Mouse (Mus musculus) hindbrain, embryonic 16.5 days (tissue): ENCODE measurements around the gene Kcnmb1. TPM values are rescaled to one million over a fixed set of nuclear protein-coding genes. Genes with fewer than 3 reads are reported as not detected.
A peak's percentile ranks its signal among the peaks of the same experiment; 100 is the strongest.

Experiments
- ATAC-seq: fragments of 200-750 bp; cut with Nextera tagmentation; 2 replicates; pipeline ENCODE4 v1.8.0; 2017; ENCODE audit warnings: moderate TSS enrichment, moderate library complexity
- H3K27ac ChIP-seq: fragments of 300-500 bp; sonication (generic); 2 replicates; pipeline ENCODE4 v1.5.1; 2014; ENCODE audit warnings: low read depth, mild to moderate bottlenecking, control low read depth, low read length, moderate library complexity
- H3K27me3 ChIP-seq: fragments of 300-500 bp; sonication (generic); replicated peaks from 2 replicates; pipeline ENCODE4 v1.6.1; 2014; ENCODE audit warnings: low read length; ENCODE audit not compliant: control insufficient read depth, insufficient read depth
- H3K36me3 ChIP-seq: fragments of 300-500 bp; sonication (generic); 2 replicates; pipeline ENCODE4 v1.6.1; 2014; ENCODE audit warnings: mild to moderate bottlenecking, low read length, moderate library complexity, mixed read lengths; ENCODE audit not compliant: control insufficient read depth, insufficient read depth
- H3K4me1 ChIP-seq: fragments of 300-500 bp; sonication (generic); 2 replicates; pipeline ENCODE4 v1.6.1; 2014; ENCODE audit warnings: low read depth, low read length; ENCODE audit not compliant: control insufficient read depth, insufficient read depth
- H3K4me2 ChIP-seq: fragments of 300-500 bp; sonication (generic); 2 replicates; pipeline ENCODE4 v1.6.1; 2014; ENCODE audit warnings: mild to moderate bottlenecking, low read length, control low read depth, moderate library complexity
- H3K4me3 ChIP-seq: fragments of 300-500 bp; sonication (generic); 2 replicates; pipeline ENCODE4 v1.5.1; 2014; ENCODE audit warnings: mild to moderate bottlenecking, low read length, control low read depth, moderate library complexity
- H3K9ac ChIP-seq: fragments of 300-500 bp; sonication (generic); 2 replicates; pipeline ENCODE4 v1.6.1; 2014; ENCODE audit warnings: low read depth, mild to moderate bottlenecking, control low read depth, low read length, moderate library complexity
- H3K9me3 ChIP-seq: fragments of 300-500 bp; sonication (generic); 2 replicates; pipeline ENCODE4 v1.6.1; 2014; ENCODE audit warnings: mild to moderate bottlenecking, low read length, moderate library complexity; ENCODE audit not compliant: control insufficient read depth
- WGBS: fragments of 180-500 bp; shearing (Covaris S2); extraction: QIAGEN DNeasy Blood & Tissue Kit; methylation state at CpG from one replicate; pipeline ENCODE4 v1.1.7; 2014; 5-methylcytosine and 5-hydroxymethylcytosine counted together
- polyA plus RNA-seq: library from polyadenylated mRNA; unstranded; fragments of >200 nt; fragmentation: Nextera tagmentation; extraction: Ambion mirVana; gene quantifications from 2 replicates; pipeline ENCODE4 v1.2.1, GENCODE M21; 2015

Kcnmb1 gene
- polyA plus RNA-seq, 1 experiment from 2014 or later, result 0.20 TPM

DNA sequence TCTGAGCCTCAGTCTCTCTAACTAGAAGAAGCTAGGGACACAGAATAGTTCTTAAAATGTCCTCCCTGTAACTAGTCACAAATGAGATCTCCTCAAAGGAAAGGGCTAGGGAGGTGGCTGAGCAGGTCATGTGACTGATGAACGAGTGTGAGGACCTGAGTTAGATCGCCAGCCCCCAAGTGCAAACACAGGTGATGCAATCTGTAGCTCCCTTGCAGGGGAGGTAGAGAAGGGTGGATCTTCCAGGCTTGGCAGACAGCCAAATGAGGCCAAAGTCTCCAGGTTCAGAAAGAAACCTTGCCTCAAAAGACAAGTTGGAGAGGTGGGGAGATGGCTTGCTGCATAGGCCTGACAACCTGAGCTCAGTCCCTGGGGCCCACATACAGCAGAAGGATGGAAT is 36.3 kb upstream of the Kcnmb1 start:
- Histone ChIP-seq H3K36me3 (no peaks in the 10 kb centered on the region), H3K27me3 (no peaks in the 10 kb centered on the region), H3K27ac (no peak overlapping the region), H3K4me3 (no peak overlapping the region), H3K4me2 (no peak overlapping the region), H3K4me1 (peaks cover 7% of the 10 kb centered on the region; the same call in 1 of the 2 replicates), H3K9ac (no peak overlapping the region), H3K9me3 (no peaks in the 10 kb centered on the region)
- WGBS, result 72% methylated on average over 2 of the region's 2 CpGs
- ATAC-seq, result no peak

DNA sequence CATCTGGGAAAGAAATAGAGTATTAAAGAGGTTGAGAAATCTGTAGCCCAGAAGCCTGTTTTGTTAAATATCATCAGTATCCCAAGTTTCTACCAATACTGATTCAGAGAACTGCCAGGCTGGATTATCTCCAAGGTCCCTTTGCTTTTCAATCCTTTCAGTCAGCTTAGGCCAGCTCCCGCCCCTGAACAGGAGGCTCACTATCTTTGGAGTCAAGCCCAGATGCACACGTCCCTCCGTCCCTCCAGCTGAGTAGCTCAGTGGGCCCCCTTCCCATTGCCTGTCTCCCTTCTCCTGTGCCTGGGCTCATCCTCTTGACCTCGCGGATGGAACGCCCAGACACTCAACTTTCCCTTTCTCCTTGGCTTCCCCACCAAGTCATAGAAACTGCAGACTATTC is 35.5 kb upstream of the Kcnmb1 start:
- Histone ChIP-seq H3K4me2 (no peak overlapping the region), H3K4me3 (no peak overlapping the region), H3K36me3 (no peaks in the 10 kb centered on the region), H3K9ac (no peak overlapping the region), H3K27me3 (no peaks in the 10 kb centered on the region), H3K9me3 (no peaks in the 10 kb centered on the region), H3K27ac (no peak overlapping the region), H3K4me1 (peaks cover 7% of the 10 kb centered on the region; the same call in 1 of the 2 replicates)
- no peak for ATAC-seq
- 53% methylated on average over 6 of the region's 6 CpGs for WGBS

DNA sequence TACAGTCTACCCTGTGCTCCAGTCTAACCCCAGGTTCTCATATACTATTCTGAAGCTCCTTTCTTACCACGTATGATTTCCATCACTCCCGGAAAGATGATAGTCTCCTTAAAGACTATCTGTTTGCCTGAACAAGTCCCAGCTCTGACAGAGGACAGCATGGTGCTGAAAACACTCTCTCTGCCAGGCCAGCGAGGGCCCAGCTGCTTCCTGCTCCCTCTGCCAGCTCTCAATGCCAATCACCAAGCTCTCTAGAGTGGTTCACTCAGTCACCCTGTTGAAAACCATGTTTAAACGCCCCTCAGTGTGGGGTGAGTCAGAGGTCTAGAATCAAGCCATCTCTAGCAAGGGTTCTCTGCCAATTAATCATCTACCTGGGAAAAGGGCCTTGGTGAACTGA is 35.0 kb upstream of the Kcnmb1 start:
- 66% methylated on average over 4 of the region's 4 CpGs for WGBS
- H3K9ac ChIP-seq, result no peak overlapping the region
- no peaks in the 10 kb centered on the region for H3K27me3 ChIP-seq
- no peak overlapping the region for H3K4me2 ChIP-seq
- no peaks in the 10 kb centered on the region for H3K36me3 ChIP-seq
- ATAC-seq, result peak; percentile 31; the same call in 1 of the 2 replicates
- H3K9me3 ChIP-seq, result no peaks in the 10 kb centered on the region
- no peak overlapping the region for H3K27ac ChIP-seq
- H3K4me1 ChIP-seq, result peaks cover 7% of the 10 kb centered on the region; the same call in 1 of the 2 replicates
- H3K4me3 ChIP-seq, result no peak overlapping the region

DNA sequence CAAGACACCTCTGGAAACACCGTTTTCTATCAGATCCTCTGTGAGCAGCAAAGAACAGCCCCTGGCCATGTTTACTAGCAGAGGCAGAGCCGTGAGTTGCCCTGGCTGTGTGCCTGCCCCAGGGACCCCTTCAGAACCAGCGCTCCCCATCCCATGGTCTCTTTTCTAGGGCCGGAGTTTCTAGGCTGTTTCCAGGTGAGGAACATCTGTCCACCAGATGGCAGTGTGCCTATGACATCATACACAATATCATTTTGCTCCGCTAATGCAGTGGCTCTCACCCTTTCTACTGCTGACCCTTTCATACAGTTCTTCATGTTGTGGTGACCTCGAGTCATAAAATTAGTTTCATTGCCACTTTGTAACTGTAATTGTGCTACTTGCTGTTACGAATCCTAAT is 34.2 kb upstream of the Kcnmb1 start:
- H3K36me3 ChIP-seq, result no peaks in the 10 kb centered on the region
- no peaks in the 10 kb centered on the region for H3K27me3 ChIP-seq
- no peak overlapping the region for H3K27ac ChIP-seq
- H3K4me3 ChIP-seq, result no peak overlapping the region
- ATAC-seq, result peak; percentile 46
- H3K4me2 ChIP-seq, result no peak overlapping the region
- WGBS, result 36% methylated on average over 7 of the region's 7 CpGs
- H3K9me3 ChIP-seq, result no peaks in the 10 kb centered on the region
- peaks cover 7% of the 10 kb centered on the region; the same call in 1 of the 2 replicates for H3K4me1 ChIP-seq
- no peak overlapping the region for H3K9ac ChIP-seq

DNA sequence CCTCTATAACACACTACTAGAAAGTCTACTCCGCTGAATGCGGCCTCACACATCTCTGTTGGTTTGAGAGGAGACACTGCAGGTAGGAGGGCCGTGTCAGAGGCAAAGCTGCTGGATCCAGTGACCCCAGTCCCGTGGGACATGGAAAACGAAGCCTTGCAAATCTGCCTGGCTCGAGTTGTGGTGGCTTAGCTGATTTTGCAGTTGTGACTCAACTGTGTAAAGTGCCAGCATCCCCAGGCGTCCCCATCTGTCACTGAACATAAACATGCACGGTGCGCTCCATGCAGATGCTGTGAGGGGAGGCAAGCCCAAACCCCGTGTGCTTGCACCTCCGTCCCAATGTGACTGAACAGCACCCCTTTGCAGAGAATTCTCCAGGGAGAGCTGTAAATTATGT is 33.4 kb upstream of the Kcnmb1 start:
- H3K27ac ChIP-seq, result no peak overlapping the region
- 59% methylated on average over 11 of the region's 11 CpGs for WGBS
- H3K36me3 ChIP-seq, result no peaks in the 10 kb centered on the region
- no peak overlapping the region for H3K9ac ChIP-seq
- no peak overlapping the region for H3K4me3 ChIP-seq
- ATAC-seq, result no peak
- peaks cover 7% of the 10 kb centered on the region; the same call in 1 of the 2 replicates for H3K4me1 ChIP-seq
- no peaks in the 10 kb centered on the region for H3K9me3 ChIP-seq
- H3K4me2 ChIP-seq, result no peak overlapping the region
- no peaks in the 10 kb centered on the region for H3K27me3 ChIP-seq

DNA sequence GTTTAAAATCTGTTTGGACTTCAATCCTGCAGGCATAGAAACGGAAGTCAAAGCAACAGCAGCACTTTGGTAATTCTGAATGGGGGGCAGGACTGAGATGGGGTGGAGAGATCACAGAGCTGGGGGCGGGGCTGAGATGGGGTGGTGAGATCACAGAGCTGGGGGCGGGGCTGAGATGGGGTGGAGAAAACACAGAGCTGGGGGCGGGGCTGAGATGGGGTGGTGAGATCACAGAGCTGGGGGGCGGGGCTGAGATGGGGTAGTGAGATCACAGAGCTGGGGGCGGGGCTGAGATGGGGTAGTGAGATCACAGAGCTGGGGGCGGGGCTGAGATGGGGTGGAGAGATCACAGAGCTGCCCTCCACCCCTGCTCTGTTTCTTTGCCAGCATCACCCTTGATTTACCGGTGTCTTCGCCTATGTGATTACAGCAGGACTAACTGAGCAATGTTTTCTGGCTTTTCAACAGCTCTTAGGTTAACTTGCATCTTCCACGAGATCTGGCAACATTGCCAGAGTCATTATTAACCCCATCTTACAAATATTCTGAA is 30.9 kb upstream of the Kcnmb1 start:
- H3K27ac ChIP-seq, result no peak overlapping the region
- no peak for ATAC-seq

DNA sequence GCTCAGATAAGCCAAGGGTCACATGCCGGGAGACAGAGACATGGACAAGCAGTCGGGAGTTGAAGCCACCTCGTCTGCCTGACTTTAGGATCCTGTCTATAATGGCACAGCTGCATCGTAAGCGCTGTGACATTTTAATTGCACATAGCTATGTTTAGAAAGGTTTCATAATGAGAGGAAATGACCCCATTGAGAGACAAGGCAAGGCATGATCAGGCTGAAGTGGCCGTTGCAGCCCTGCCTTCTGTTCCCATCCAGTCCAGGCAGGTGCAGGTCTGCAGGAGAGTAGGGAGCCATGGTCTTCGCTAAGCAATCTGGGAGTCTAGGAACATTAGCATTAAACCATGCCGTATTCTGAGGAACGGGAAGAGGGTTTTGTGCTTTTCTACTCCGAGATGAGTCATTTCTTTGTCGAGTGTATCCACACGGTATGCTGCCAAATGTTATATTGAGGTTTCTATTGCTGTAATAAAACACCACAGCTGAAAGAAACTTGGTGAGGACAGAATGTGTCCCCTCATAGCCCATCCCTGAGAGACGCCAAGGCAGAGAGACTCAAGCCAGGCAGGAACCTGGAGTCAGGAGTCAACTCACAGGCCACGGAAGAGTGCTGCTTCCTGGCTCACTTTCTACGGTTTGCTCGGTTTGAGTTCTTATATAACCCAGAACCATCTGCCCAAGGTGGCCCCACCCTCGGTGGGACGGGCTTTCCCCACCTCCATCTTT is 30.3 kb upstream of the Kcnmb1 start:
- Histone ChIP-seq H3K9ac (no peak overlapping the region), H3K36me3 (no peaks in the 10 kb centered on the region), H3K4me3 (no peak overlapping the region), H3K27ac (no peak overlapping the region), H3K4me1 (no peaks in the 10 kb centered on the region), H3K27me3 (no peaks in the 10 kb centered on the region), H3K4me2 (no peak overlapping the region), H3K9me3 (no peaks in the 10 kb centered on the region)
- WGBS, result 63% methylated on average over 18 of the region's 18 CpGs
- ATAC-seq, result no peak

More for the DNA sequence above, 30.9 kb upstream of the Kcnmb1 start:
- 15% methylated on average over 8 of the region's 10 CpGs for WGBS
- Histone ChIP-seq H3K9ac (no peak overlapping the region), H3K27me3 (no peaks in the 10 kb centered on the region), H3K4me2 (no peak overlapping the region), H3K4me3 (no peak overlapping the region), H3K9me3 (no peaks in the 10 kb centered on the region), H3K4me1 (no peaks in the 10 kb centered on the region; the same call in 1 of the 2 replicates), H3K36me3 (no peaks in the 10 kb centered on the region)

DNA sequence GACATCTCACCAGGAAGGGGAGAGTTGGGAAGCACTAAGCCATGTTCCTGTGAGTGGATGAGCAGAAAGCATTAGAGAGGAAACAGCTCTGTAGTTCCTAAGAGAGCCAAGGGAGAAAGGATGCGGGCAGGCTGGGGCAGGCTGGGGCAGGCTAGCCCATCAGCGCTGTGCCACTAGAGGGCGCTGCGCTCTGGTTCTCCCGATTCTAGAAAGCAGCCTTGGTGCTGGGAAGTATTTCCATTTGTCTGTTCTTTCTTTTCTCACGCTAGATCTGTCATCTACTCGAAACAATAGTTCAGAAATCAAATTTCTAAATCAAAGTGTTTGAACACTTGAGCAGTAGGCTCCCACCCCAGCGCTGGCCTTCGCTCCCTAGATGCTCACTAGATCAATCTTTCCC is 28.5 kb upstream of the Kcnmb1 start:
- H3K4me2 ChIP-seq, result no peak overlapping the region
- no peak overlapping the region for H3K9ac ChIP-seq
- H3K4me1 ChIP-seq, result peaks cover 5% of the 10 kb centered on the region
- ATAC-seq, result no peak
- no peak overlapping the region for H3K4me3 ChIP-seq
- H3K9me3 ChIP-seq, result no peaks in the 10 kb centered on the region
- H3K27ac ChIP-seq, result no peak overlapping the region
- no peaks in the 10 kb centered on the region for H3K36me3 ChIP-seq
- H3K27me3 ChIP-seq, result no peaks in the 10 kb centered on the region
- 64% methylated on average over 9 of the region's 9 CpGs for WGBS

DNA sequence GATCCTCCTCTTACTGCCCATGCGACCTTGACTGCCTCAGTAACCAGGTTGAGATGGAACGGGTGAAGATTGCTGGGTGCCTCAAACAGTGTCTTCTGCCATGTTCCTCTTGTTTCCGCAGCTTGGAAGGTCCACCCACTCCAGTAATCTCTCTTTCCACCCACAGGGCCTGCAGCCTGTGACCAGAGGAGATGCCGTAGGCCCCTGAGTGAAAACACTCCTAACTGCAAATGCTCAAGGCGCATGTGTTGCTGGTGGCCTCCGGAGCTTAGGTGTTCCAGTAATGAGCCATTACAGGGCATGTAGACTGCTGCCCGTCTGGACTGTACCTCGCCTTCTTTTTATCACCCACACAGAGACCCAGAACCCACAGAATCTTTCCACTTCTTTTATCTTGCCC is 25.2 kb upstream of the Kcnmb1 start:
- Histone ChIP-seq H3K9me3 (no peaks in the 10 kb centered on the region), H3K4me1 (peaks cover 5% of the 10 kb centered on the region), H3K36me3 (no peaks in the 10 kb centered on the region), H3K4me3 (no peak overlapping the region), H3K9ac (no peak overlapping the region), H3K4me2 (no peak overlapping the region), H3K27me3 (no peaks in the 10 kb centered on the region), H3K27ac (no peak overlapping the region)
- ATAC-seq, result no peak
- 92% methylated on average over 8 of the region's 8 CpGs for WGBS
